Mouse (Mus musculus): ENCODE data around the gene Atp5j. TPM values are rescaled to one million over a fixed set of nuclear protein-coding genes. Genes with fewer than 3 reads are reported as not detected.

Gene Atp5j
- polyA plus RNA-seq, 1 experiment from 2014 or later = 940 TPM

Other genes with a start within 250 kb of the Atp5j start
- gene Mrpl39, start 99.9 kb downstream of the Atp5j start, polyA plus RNA-seq (2015; fragmentation: Nextera tagmentation; extraction: Ambion mirVana) = 41.9 and 48.6 TPM in 2 replicates
- 4.2 and 5.7 TPM in 2 replicates for gene Jam2, start 61.5 kb downstream of the Atp5j start, polyA plus RNA-seq (2015; fragmentation: Nextera tagmentation; extraction: Ambion mirVana)
- gene Gabpa, start 700 bp downstream of the Atp5j start, polyA plus RNA-seq (2015; fragmentation: Nextera tagmentation; extraction: Ambion mirVana) = 28.6 and 31.6 TPM in 2 replicates

Data from stomach, embryonic 15.5 days (tissue).